Mouse (Mus musculus): ENCODE results near the gene Pheta2. TPM values are rescaled to one million over a fixed set of nuclear protein-coding genes. Genes with fewer than 3 reads are reported as not detected.
"Not testable (repeated sequence)": the region's sequence is repeated elsewhere in the genome, so short reads cannot be mapped to it uniquely, and the experiment has no call there.

Gene Pheta2
- total RNA-seq, 1 experiment from 2014 or later = 7.8 TPM

DNA sequence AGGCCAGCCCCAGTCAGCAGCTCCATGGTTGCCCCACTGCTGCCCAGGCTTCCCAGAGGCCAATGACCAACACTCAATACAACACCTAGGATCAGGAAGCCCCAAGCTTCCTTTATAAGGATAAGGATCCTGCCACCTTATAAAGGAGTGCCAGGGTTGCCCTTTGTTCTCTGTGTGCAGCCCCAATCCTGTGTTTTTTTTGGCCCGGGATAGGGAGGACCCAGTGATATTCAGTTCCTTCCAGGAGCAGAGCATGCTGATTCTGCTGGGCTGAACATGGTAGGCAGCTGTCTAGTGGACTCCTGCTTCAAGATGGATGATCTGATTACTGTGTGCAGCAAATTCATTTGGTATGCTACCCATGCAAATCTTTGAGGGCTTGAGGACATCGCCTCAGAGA, 55.2 kb downstream of the Pheta2 start, which contains the start of gene Cyp2d11:
Cyp2d11 (minus strand) TSS at position 101 of the 400 bp plus-strand sequence.
- not testable (repeated sequence) for ATAC-seq (replicated peaks; ENCODE audit: insufficient number of reproducible peaks, low FRiP score, low TSS enrichment, poor library complexity, severe bottlenecking)

Other genes with a start within 250 kb of the Pheta2 start
- 28.6 to 54.3 TPM (median 43.2 TPM) in 3 replicates for gene Ccdc134, start 211.0 kb upstream of the Pheta2 start, total RNA-seq (2017)
- 43.2 to 64.7 TPM (median 49.7 TPM) in 3 replicates for gene Srebf2, start 191.8 kb upstream of the Pheta2 start, total RNA-seq (2017)
- gene Shisa8, start 126.1 kb upstream of the Pheta2 start, total RNA-seq (2017) = not detected in 3 replicates
- 13.6 to 19.3 TPM (median 17.9 TPM) in 3 replicates for gene Tnfrsf13c, start 114.6 kb upstream of the Pheta2 start, total RNA-seq (2017)
- gene Cenpm, start 94.2 kb upstream of the Pheta2 start, total RNA-seq (2017) = not detected in 3 replicates
- not detected in 3 replicates for gene 1500009C09Rik, start 86.5 kb upstream of the Pheta2 start, total RNA-seq (2017)
- 0.48 TPM in 1 of 3 replicates, not detected in the others for gene Sept3, start 64.0 kb upstream of the Pheta2 start, total RNA-seq (2017)
- gene Wbp2nl, start 40.0 kb upstream of the Pheta2 start, total RNA-seq (2017) = not detected in 3 replicates
- 155 to 216 TPM (median 169 TPM) in 3 replicates for gene Naga, start within 50 bp of the Pheta2 start, total RNA-seq (2017)
- gene Smdt1, start within 50 bp of the Pheta2 start, total RNA-seq (2017) = 57.5 to 129 TPM (median 113 TPM) in 3 replicates
- gene Ndufa6, start 15.4 kb downstream of the Pheta2 start, total RNA-seq (2017) = 139 to 263 TPM (median 256 TPM) in 3 replicates
- 0.57 to 2.1 TPM in 2 of 3 replicates, not detected in the other for gene Cyp2d22, start 41.3 kb downstream of the Pheta2 start, total RNA-seq (2017)
- gene Cyp2d11, start 55.1 kb downstream of the Pheta2 start, total RNA-seq (2017) = not detected in 3 replicates
- gene Cyp2d10, start 68.3 kb downstream of the Pheta2 start, total RNA-seq (2017) = not detected in 3 replicates
- gene Cyp2d9, start 94.5 kb downstream of the Pheta2 start, total RNA-seq (2017) = not detected in 3 replicates
- gene Cyp2d12, start 216.1 kb downstream of the Pheta2 start, total RNA-seq (2017) = not detected in 3 replicates